8 mouse cellular contexts compared by ENCODE assay signal in genomic region chr10:34484014-34484411, GRCm38 (mm10). TPM values are rescaled to one million over a fixed set of nuclear protein-coding genes. Genes with fewer than 3 reads are reported as not detected.
A peak's percentile ranks its signal among the peaks of the same experiment; 100 is the strongest.
DNase-seq lines count a peak whose midpoint lies in the region; ATAC-seq lines count a peak whose summit lies in the region.

No protein-coding gene starts in this region.

- 83% methylated on average over 14 of the region's 14 CpGs for WGBS in forebrain, embryonic 12.5 days
- WGBS in forebrain, embryonic 16.5 days, result 88% methylated on average over 14 of the region's 14 CpGs
- whole genome bisulfite sequencing in embryonic facial prominence, embryonic 13.5 days, result 39% methylated on average over 14 of the region's 14 CpGs
- WGBS in hindbrain, embryonic 14.5 days, result 89% methylated on average over 14 of the region's 14 CpGs
- WGBS in liver, embryonic 15.5 days (ENCODE audit: insufficient replicate concordance), result 51% methylated on average over 14 of the region's 14 CpGs

- peak overlapping the region; percentile 21 for H3K4me2 ChIP-seq in forebrain, embryonic 12.5 days
- H3K4me2 ChIP-seq in forebrain, embryonic 16.5 days (ENCODE audit: low read length), result no peak overlapping the region
- H3K4me2 ChIP-seq in embryonic facial prominence, embryonic 13.5 days, result peak overlapping the region; percentile 63
- H3K4me2 ChIP-seq in hindbrain, embryonic 14.5 days (replicated peaks), result peak overlapping the region; percentile 10; the same call in 1 of the 2 replicates
- peak overlapping the region; percentile 48 for H3K4me2 ChIP-seq in liver, embryonic 15.5 days

- peak overlapping the region; percentile 17; the same call in 1 of the 2 replicates for H3K4me3 ChIP-seq in forebrain, embryonic 12.5 days (replicated peaks)
- H3K4me3 ChIP-seq in forebrain, embryonic 16.5 days (replicated peaks; ENCODE audit: low read length), result no peak overlapping the region
- peak overlapping the region; percentile 50 for H3K4me3 ChIP-seq in embryonic facial prominence, embryonic 13.5 days
- no peak overlapping the region; the same call in 1 of the 2 replicates for H3K4me3 ChIP-seq in hindbrain, embryonic 14.5 days (replicated peaks; ENCODE audit: low read length)
- peak overlapping the region; percentile 44 for H3K4me3 ChIP-seq in liver, embryonic 15.5 days (replicated peaks)

- no peaks in the 10 kb centered on the region for H3K4me1 ChIP-seq in forebrain, embryonic 12.5 days
- no peaks in the 10 kb centered on the region for H3K4me1 ChIP-seq in forebrain, embryonic 16.5 days (replicated peaks; ENCODE audit: control insufficient read depth, insufficient read depth, low read length)
- no peaks in the 10 kb centered on the region for H3K4me1 ChIP-seq in embryonic facial prominence, embryonic 13.5 days
- H3K4me1 ChIP-seq in hindbrain, embryonic 14.5 days (replicated peaks; ENCODE audit: control insufficient read depth, insufficient read depth, low read length), result no peaks in the 10 kb centered on the region
- no peaks in the 10 kb centered on the region for H3K4me1 ChIP-seq in liver, embryonic 15.5 days (replicated peaks)

- DNase-seq in hindbrain, embryonic 14.5 days (ENCODE audit: low spot score), result peak; percentile 5
- DNase-seq in urinary bladder, postnatal 36 days (ENCODE audit: low spot score in 2 of 2), result peak; percentile 42 to 50
- no peak for DNase-seq in frontal cortex, postnatal 36 days (ENCODE audit: low spot score in 2 of 2)
- no peak for DNase-seq in thymus, postnatal 36 days

- no peaks in the 10 kb centered on the region for H3K36me3 ChIP-seq in forebrain, embryonic 12.5 days (replicated peaks)
- no peaks in the 10 kb centered on the region for H3K36me3 ChIP-seq in forebrain, embryonic 16.5 days (ENCODE audit: control insufficient read depth, insufficient read depth)
- H3K36me3 ChIP-seq in embryonic facial prominence, embryonic 13.5 days, result no peaks in the 10 kb centered on the region
- no peaks in the 10 kb centered on the region for H3K36me3 ChIP-seq in hindbrain, embryonic 14.5 days (replicated peaks; ENCODE audit: control insufficient read depth, insufficient read depth)
- H3K36me3 ChIP-seq in liver, embryonic 15.5 days (replicated peaks), result no peaks in the 10 kb centered on the region

- no peak overlapping the region for H3K27ac ChIP-seq in forebrain, embryonic 12.5 days
- H3K27ac ChIP-seq in forebrain, embryonic 16.5 days (ENCODE audit: low read length), result no peak overlapping the region
- H3K27ac ChIP-seq in embryonic facial prominence, embryonic 13.5 days, result peak overlapping the region; percentile 86
- H3K27ac ChIP-seq in hindbrain, embryonic 14.5 days, result no peak overlapping the region
- H3K27ac ChIP-seq in liver, embryonic 15.5 days (replicated peaks), result peak overlapping the region; percentile 53; the same call in 1 of the 2 replicates

- no peaks in the 10 kb centered on the region for H3K27me3 ChIP-seq in forebrain, embryonic 12.5 days
- no peaks in the 10 kb centered on the region for H3K27me3 ChIP-seq in forebrain, embryonic 16.5 days (replicated peaks; ENCODE audit: control insufficient read depth, insufficient read depth, low read length)
- H3K27me3 ChIP-seq in embryonic facial prominence, embryonic 13.5 days, result no peaks in the 10 kb centered on the region
- H3K27me3 ChIP-seq in hindbrain, embryonic 14.5 days (ENCODE audit: control insufficient read depth, insufficient read depth, low read length), result no peaks in the 10 kb centered on the region
- H3K27me3 ChIP-seq in liver, embryonic 15.5 days, result no peaks in the 10 kb centered on the region

- H3K9me3 ChIP-seq in forebrain, embryonic 12.5 days, result no peaks in the 10 kb centered on the region
- H3K9me3 ChIP-seq in forebrain, embryonic 16.5 days (ENCODE audit: control insufficient read depth, low read length), result no peaks in the 10 kb centered on the region
- H3K9me3 ChIP-seq in embryonic facial prominence, embryonic 13.5 days, result no peaks in the 10 kb centered on the region
- H3K9me3 ChIP-seq in hindbrain, embryonic 14.5 days (ENCODE audit: control insufficient read depth, low read length), result no peaks in the 10 kb centered on the region
- no peaks in the 10 kb centered on the region for H3K9me3 ChIP-seq in liver, embryonic 15.5 days (replicated peaks)

- no peak overlapping the region for H3K9ac ChIP-seq in forebrain, embryonic 12.5 days
- H3K9ac ChIP-seq in forebrain, embryonic 16.5 days (replicated peaks; ENCODE audit: low read depth, low read length), result no peak overlapping the region
- H3K9ac ChIP-seq in embryonic facial prominence, embryonic 13.5 days, result peak overlapping the region; percentile 79
- no peak overlapping the region for H3K9ac ChIP-seq in hindbrain, embryonic 14.5 days
- no peak overlapping the region for H3K9ac ChIP-seq in liver, embryonic 15.5 days

- ATAC-seq in forebrain, embryonic 12.5 days (ENCODE audit: low FRiP score), result no peak
- ATAC-seq in forebrain, embryonic 16.5 days, result no peak
- peak; percentile 64; the same call in 1 of the 2 replicates for ATAC-seq in embryonic facial prominence, embryonic 13.5 days (ENCODE audit: insufficient number of reproducible peaks, insufficient read depth, low FRiP score, low TSS enrichment, low read depth)
- ATAC-seq in hindbrain, embryonic 14.5 days (ENCODE audit: low FRiP score), result no peak
- no peak for ATAC-seq in liver, embryonic 15.5 days (ENCODE audit: insufficient read depth)

RNA-seq across cellular contexts. Expression of gene Frk, which starts 0.8 kb away (rescaled TPM):
- polyA plus RNA-seq in forebrain, embryonic 12.5 days (2016; fragmentation: Nextera tagmentation; extraction: Ambion mirVana), result 2.2 and 3.1 TPM in 2 replicates
- 0.75 and 0.95 TPM in 2 replicates for polyA plus RNA-seq in forebrain, embryonic 16.5 days (2015; fragmentation: Nextera tagmentation; extraction: Ambion mirVana)
- 15.6 and 18.0 TPM in 2 replicates for polyA plus RNA-seq in embryonic facial prominence, embryonic 13.5 days (2015; fragmentation: Nextera tagmentation; extraction: Ambion mirVana)
- 0.78 and 1.1 TPM in 2 replicates for polyA plus RNA-seq in hindbrain, embryonic 14.5 days (2014; fragmentation: Nextera tagmentation; extraction: Ambion mirVana)
- 1.3 and 1.4 TPM in 2 replicates for polyA plus RNA-seq in liver, embryonic 15.5 days (2015; fragmentation: Nextera tagmentation; extraction: Ambion mirVana)

Comparison
In these comparisons a context has a peak if more than half of its experiments do, and no peak if none do; other contexts are left out.
1. H3K4me3 ChIP-seq: peak in forebrain, embryonic 12.5 days (single experiment), embryonic facial prominence, embryonic 13.5 days (single experiment) and liver, embryonic 15.5 days (single experiment); none in forebrain, embryonic 16.5 days (single experiment) and hindbrain, embryonic 14.5 days (single experiment).
2. H3K27ac ChIP-seq: peak in embryonic facial prominence, embryonic 13.5 days (single experiment) and liver, embryonic 15.5 days (single experiment); none in forebrain, embryonic 12.5 days (single experiment), forebrain, embryonic 16.5 days (single experiment) and hindbrain, embryonic 14.5 days (single experiment).
3. DNase-seq: peak in hindbrain, embryonic 14.5 days (single experiment) and urinary bladder, postnatal 36 days (2 of 2); none in frontal cortex, postnatal 36 days (0 of 2) and thymus, postnatal 36 days (0 of 2).